Mouse (Mus musculus) testis, adult 2 months (tissue): Measurements from ENCODE around the gene Hemgn. TPM values are rescaled to one million over a fixed set of nuclear protein-coding genes. Genes with fewer than 3 reads are reported as not detected.

Experiments used
- H3K27ac ChIP-seq: fragments of 200-500 bp; 2 replicates; pipeline ENCODE4 v1.5.1; 2012; ENCODE audit warnings: low read depth, low read length; ENCODE audit not compliant: control insufficient read depth, insufficient read depth
- H3K27me3 ChIP-seq: fragments of 200-500 bp; 2 replicates; pipeline ENCODE4 v1.6.1; 2012; ENCODE audit warnings: mild to moderate bottlenecking, low read length, moderate library complexity; ENCODE audit not compliant: control insufficient read depth, insufficient read depth
- H3K36me3 ChIP-seq: fragments of 200-500 bp; 2 replicates; pipeline ENCODE4 v1.6.1; 2012; ENCODE audit warnings: mild to moderate bottlenecking, low read length; ENCODE audit not compliant: control insufficient read depth, insufficient read depth
- H3K4me1 ChIP-seq: fragments of 200-500 bp; 2 replicates; pipeline ENCODE4 v1.6.1; 2012; ENCODE audit warnings: low read length; ENCODE audit not compliant: control insufficient read depth, insufficient read depth
- H3K4me3 ChIP-seq: fragments of 200-500 bp; 2 replicates; pipeline ENCODE4 v1.5.1; 2012; ENCODE audit warnings: low read depth, mild to moderate bottlenecking, low read length, moderate library complexity, mixed read lengths; ENCODE audit not compliant: control insufficient read depth
- CTCF ChIP-seq: fragments of 200-500 bp; IDR thresholded peaks from 2 replicates; pipeline ENCODE4 v1.5.1; 2012; ENCODE audit warnings: low read depth, mild to moderate bottlenecking, inconsistent platforms, low read length, moderate library complexity; ENCODE audit not compliant: control insufficient read depth, insufficient read depth, insufficient replicate concordance
- POLR2A ChIP-seq: fragments of 200-500 bp; IDR thresholded peaks from 2 replicates; pipeline ENCODE4 v1.6.1; 2012; ENCODE audit warnings: low read depth, mild to moderate bottlenecking, inconsistent platforms, low read length, moderate library complexity; ENCODE audit not compliant: control insufficient read depth
- polyA plus RNA-seq: library from polyadenylated mRNA; depleted of rRNA; stranded (reverse); fragments of >200 nt; gene quantifications from 2 replicates; pipeline ENCODE4 v1.2.3, GENCODE M21; 2012

The Hemgn gene
- polyA plus RNA-seq, 1 experiment = 54.7 TPM

- H3K4me1 ChIP-seq = no peaks in the 10 kb centered on the region
- peak overlapping the region; percentile 76 for H3K4me3 ChIP-seq
- no peaks in the 10 kb centered on the region for H3K27me3 ChIP-seq
- TF ChIP-seq CTCF (no peak), POLR2A (no peak)
- no peaks in the 10 kb centered on the region for H3K36me3 ChIP-seq
- H3K27ac ChIP-seq = no peak overlapping the region
Measured at GRCm38 (mm10) chr4:46412113-46412512, 1.2 kb downstream of the Hemgn start.

GRCm38 (mm10) chr4:46411489-46411888, 1.8 kb downstream of the Hemgn start:
- Histone ChIP-seq H3K27ac (no peak overlapping the region), H3K36me3 (no peaks in the 10 kb centered on the region), H3K4me1 (no peaks in the 10 kb centered on the region), H3K4me3 (peak overlapping the region; percentile 43), H3K27me3 (no peaks in the 10 kb centered on the region)
- TF ChIP-seq CTCF (no peak), POLR2A (no peak)

GRCm38 (mm10) chr4:46410677-46411076, 2.6 kb downstream of the Hemgn start:
- Histone ChIP-seq H3K4me3 (peak overlapping the region; percentile 42), H3K27me3 (no peaks in the 10 kb centered on the region), H3K4me1 (no peaks in the 10 kb centered on the region), H3K36me3 (no peaks in the 10 kb centered on the region), H3K27ac (no peak overlapping the region)
- TF ChIP-seq POLR2A = no peak
- TF ChIP-seq CTCF = no peak

GRCm38 (mm10) chr4:46406966-46407703, 6.2 kb downstream of the Hemgn start:
- no peaks in the 10 kb centered on the region for H3K4me1 ChIP-seq
- H3K36me3 ChIP-seq = no peaks in the 10 kb centered on the region
- no peaks in the 10 kb centered on the region for H3K27me3 ChIP-seq
- H3K4me3 ChIP-seq = no peak overlapping the region
- no peak overlapping the region for H3K27ac ChIP-seq
- TF ChIP-seq CTCF (no peak), POLR2A (no peak)

GRCm38 (mm10) chr4:46404042-46404795, 9.1 kb downstream of the Hemgn start:
- H3K4me3 ChIP-seq = no peak overlapping the region
- H3K27ac ChIP-seq = no peak overlapping the region
- TF ChIP-seq POLR2A (no peak), CTCF (no peak)
- no peaks in the 10 kb centered on the region for H3K27me3 ChIP-seq
- H3K36me3 ChIP-seq = no peaks in the 10 kb centered on the region
- H3K4me1 ChIP-seq = no peaks in the 10 kb centered on the region

GRCm38 (mm10) chr4:46398839-46399238, 14.5 kb downstream of the Hemgn start:
- TF ChIP-seq CTCF = no peak
- no peak for TF ChIP-seq POLR2A
- H3K4me3 ChIP-seq = no peak overlapping the region
- H3K27ac ChIP-seq = no peak overlapping the region
- H3K4me1 ChIP-seq = no peaks in the 10 kb centered on the region
- no peaks in the 10 kb centered on the region for H3K27me3 ChIP-seq
- H3K36me3 ChIP-seq = no peaks in the 10 kb centered on the region

- Histone ChIP-seq H3K4me3 (no peak overlapping the region), H3K27me3 (no peaks in the 10 kb centered on the region), H3K27ac (no peak overlapping the region), H3K36me3 (no peaks in the 10 kb centered on the region), H3K4me1 (no peaks in the 10 kb centered on the region)
- no peak for TF ChIP-seq CTCF
- no peak for TF ChIP-seq POLR2A
Measured at GRCm38 (mm10) chr4:46395736-46396135, 17.6 kb downstream of the Hemgn start.
